Mouse (Mus musculus): ENCODE measurements around the gene Prx. TPM values are rescaled to one million over a fixed set of nuclear protein-coding genes. Genes with fewer than 3 reads are reported as not detected.
"Not testable (repeated sequence)": the region's sequence is repeated elsewhere in the genome, so short reads cannot be mapped to it uniquely, and the experiment has no call there.

The Prx gene
- polyA plus RNA-seq, 1 experiment from 2014 or later: 1.5 TPM

DNA sequence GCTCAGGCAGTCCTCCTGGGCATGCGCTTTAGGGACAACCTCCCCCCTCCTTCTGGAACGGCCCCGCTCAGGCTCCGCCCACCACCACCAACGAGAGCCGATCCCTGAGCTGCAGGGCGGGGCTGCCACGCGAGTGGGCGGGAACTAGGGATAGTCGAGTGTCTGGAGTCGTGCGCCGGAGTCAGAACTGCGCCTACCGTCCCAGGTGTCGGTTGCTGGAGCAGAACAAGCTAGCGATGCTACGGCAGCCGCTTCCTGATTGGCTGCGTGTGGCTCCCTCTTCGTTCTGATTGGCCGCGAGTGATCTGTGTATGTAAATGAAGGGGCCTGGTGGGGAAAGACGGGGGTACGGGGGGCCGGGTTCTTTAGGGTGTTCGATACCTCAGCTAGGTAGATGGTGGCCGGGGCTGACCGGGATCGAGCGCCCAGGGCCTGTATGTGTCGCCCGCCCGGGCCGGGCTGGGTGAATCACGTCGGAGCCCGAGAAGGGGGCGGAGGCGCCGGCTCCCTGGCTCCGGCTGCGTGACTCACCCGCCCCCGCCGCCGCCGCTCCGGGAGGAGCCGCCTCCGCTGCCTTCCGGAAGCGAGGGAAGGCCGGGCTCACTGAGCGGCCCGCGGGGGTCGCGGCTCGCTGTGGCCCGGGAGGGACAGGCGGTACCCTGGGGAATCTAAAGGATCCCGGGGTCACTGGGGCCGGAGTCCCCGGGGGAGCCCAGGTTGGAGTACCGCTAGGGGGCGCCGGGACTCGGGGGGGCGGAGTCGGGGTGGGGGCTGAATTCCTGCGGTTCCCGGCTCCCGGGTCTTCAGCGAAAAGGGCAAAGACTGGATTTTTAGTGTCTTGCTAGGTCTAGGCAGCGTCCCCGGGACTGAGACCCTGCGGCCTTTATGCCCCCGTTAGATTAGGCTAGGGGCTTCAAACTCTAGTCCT is 12.1 kb upstream of the Prx start, which contains the start of gene Sertad1:
Gene Sertad1 (plus strand): TSS at position 141 of the 928 bp plus-strand sequence.
- H3K27me3 ChIP-seq: peaks cover 9% of the 10 kb centered on the region; the same call in 1 of the 2 replicates
- H3K9ac ChIP-seq: peak within 1 kb of the TSS; percentile 72
- H3K9me3 ChIP-seq (replicated peaks): no peaks in the 10 kb centered on the region
- under 1% methylated on average over 70 of the region's 80 CpGs for WGBS
- peak within 1 kb of the TSS; percentile 66 for H3K4me2 ChIP-seq
- ATAC-seq: peak; percentile 99
- H3K36me3 ChIP-seq (ENCODE audit: poor library complexity, severe bottlenecking): no peaks in the 10 kb centered on the region
- peak within 1 kb of the TSS; percentile 76 for H3K4me3 ChIP-seq
- peak within 1 kb of the TSS; percentile 85 for H3K27ac ChIP-seq
- peaks cover 18% of the 10 kb centered on the region; the same call in 1 of the 2 replicates for H3K4me1 ChIP-seq

DNA sequence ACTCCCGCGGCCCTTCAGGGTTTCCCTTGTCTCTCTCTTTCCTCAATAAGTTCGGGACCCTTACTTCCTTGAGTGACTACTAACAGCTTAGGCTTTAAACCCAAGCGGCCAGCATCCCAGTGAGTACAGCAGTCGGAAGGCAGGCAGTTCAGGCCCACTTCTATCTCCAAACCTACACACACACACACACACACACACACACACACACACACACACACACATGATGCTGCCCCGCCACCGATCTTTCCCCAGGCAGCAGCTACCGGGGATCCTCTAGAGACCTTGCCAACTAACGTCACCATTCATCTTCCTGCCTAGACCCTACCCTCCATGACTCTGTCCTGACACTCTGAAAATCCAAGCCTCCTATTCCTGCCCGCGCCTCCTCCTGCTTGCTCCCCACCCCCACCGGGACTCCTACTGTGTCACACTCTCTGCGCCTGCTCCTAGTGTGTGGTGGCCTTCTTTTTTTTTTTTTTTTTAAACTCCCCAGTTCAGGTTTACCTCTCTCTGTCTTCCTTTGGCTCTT is 11.3 kb upstream of the Prx start:
- peak overlapping the region; percentile 72 for H3K9ac ChIP-seq
- H3K27me3 ChIP-seq: peaks cover 9% of the 10 kb centered on the region; the same call in 1 of the 2 replicates
- peak overlapping the region; percentile 76 for H3K4me3 ChIP-seq
- H3K36me3 ChIP-seq (ENCODE audit: poor library complexity, severe bottlenecking): no peaks in the 10 kb centered on the region
- peaks cover 17% of the 10 kb centered on the region; the same call in 1 of the 2 replicates for H3K4me1 ChIP-seq
- no peak overlapping the region for H3K27ac ChIP-seq
- 3% methylated on average over 13 of the region's 13 CpGs for WGBS
- H3K9me3 ChIP-seq (replicated peaks): no peaks in the 10 kb centered on the region
- H3K4me2 ChIP-seq: peak overlapping the region; percentile 66
- no peak for ATAC-seq

DNA sequence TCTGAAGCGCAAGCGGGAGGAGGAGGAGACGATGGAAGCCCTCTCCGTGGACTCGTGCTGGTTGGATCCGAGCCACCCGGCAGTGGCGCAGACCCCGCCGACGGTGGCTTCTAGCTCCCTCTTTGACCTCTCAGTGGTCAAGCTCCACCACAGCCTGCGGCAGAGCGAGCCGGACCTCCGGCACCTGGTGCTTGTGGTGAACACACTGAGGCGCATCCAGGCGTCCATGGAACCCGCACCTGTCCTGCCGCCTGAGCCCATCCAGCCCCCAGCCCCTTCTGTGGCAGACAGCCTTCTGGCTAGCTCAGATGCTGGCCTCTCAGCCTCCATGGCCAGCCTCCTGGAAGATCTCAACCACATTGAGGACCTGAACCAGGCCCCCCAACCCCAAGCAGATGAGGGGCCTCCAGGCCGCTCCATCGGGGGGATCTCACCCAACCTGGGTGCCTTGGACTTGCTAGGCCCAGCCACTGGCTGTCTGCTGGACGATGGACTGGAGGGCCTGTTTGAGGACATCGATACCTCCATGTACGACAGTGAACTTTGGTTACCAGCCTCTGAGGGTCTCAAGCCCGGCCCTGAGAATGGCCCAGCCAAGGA is 9.8 kb upstream of the Prx start:
- peaks cover 17% of the 10 kb centered on the region; the same call in 1 of the 2 replicates for H3K4me1 ChIP-seq
- peaks cover 9% of the 10 kb centered on the region; the same call in 1 of the 2 replicates for H3K27me3 ChIP-seq
- H3K36me3 ChIP-seq (ENCODE audit: poor library complexity, severe bottlenecking): no peaks in the 10 kb centered on the region
- no peak overlapping the region for H3K4me2 ChIP-seq
- ATAC-seq: no peak
- 93% methylated on average over 25 of the region's 25 CpGs for WGBS
- H3K4me3 ChIP-seq: no peak overlapping the region
- no peaks in the 10 kb centered on the region for H3K9me3 ChIP-seq (replicated peaks)
- no peak overlapping the region; the same call in 1 of the 2 replicates for H3K27ac ChIP-seq
- no peak overlapping the region for H3K9ac ChIP-seq

DNA sequence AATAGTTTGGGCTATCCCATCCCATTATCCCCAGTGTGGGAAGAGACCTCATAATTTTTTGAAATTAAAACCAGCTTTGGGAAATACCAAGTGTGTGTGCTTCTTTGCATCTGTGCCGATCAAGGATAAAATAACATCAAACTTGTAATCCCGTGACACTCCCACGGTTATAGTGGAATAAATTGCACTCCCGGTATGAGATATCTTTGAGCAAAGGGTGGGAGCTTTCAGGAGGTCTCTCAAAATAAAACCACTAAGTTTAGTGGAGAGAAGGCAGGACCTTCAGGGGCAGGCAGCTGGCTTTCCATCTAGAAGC is 8.9 kb upstream of the Prx start:
- Histone ChIP-seq H3K27ac (peak overlapping the region; percentile 45; the same call in 1 of the 2 replicates), H3K36me3 (ENCODE audit: poor library complexity, severe bottlenecking) (no peaks in the 10 kb centered on the region), H3K4me1 (peaks cover 17% of the 10 kb centered on the region; the same call in 1 of the 2 replicates), H3K4me2 (peak overlapping the region; percentile 62), H3K9ac (peak overlapping the region; percentile 63), H3K9me3 (replicated peaks) (no peaks in the 10 kb centered on the region), H3K4me3 (peak overlapping the region; percentile 39), H3K27me3 (peaks cover 9% of the 10 kb centered on the region; the same call in 1 of the 2 replicates)
- 51% methylated on average over 4 of the region's 4 CpGs for WGBS
- no peak for ATAC-seq

DNA sequence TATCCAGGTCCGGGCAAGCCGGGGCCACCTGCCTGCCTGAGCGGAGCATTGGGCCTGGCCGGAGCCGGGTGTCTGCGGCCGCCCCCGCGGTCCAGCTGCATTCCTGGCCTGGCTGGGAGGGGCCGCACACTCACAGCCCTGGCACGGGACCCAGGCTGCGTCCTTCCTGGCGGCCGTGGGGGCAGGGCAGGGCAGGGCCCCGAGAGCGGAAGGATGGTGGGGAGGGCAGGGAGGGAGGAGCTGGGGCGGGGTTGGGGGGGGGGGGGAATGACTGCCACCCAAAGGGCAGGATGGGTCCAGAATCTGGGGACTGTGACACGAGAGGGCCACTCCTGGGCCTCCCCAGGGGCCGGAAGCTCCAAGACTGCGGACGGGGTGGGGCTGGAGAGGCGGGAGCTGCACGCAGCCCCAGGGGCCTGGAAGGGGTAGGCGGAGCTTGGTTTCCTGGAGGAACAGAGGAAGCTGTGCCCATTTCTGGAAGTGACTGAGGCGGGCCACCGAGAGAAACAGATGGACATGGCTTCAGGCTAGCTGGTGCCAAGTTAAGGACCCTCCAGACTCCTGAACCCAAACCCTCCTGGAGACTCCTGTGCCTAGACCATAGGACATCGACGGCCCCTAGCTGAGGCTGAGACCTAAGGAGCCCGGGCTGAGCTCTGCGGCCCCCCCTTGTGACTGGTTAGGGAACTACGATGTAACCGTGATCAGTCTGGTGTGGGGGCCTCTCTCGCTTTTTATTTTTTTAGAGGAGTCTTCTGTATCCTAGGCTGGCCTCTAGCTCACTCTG is 8.4 kb upstream of the Prx start:
- WGBS: 1% methylated on average over 29 of the region's 33 CpGs
- peak; percentile 19; the same call in 1 of the 2 replicates for ATAC-seq
- H3K4me1 ChIP-seq: peaks cover 17% of the 10 kb centered on the region; the same call in 1 of the 2 replicates

DNA sequence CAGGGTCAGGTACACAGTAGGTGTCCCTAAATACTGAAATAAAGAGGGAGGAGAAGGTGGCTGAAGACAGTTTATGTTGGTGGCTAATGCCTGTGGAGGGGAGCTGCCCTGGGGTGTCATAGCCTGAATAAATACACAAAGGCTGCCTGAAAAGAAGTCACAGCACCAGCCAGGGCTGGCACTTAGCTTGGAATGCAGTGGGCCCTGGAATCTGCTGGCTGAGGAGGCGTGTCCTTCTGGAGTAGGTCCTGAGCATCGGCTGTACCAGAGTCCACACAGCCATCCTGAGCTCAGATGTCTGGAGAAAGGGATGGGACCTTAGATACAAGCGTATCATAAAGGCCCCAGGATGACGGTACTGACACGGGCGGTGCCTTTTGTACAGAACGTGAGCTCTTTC is 7.3 kb upstream of the Prx start:
- Histone ChIP-seq H3K9me3 (replicated peaks) (no peaks in the 10 kb centered on the region), H3K9ac (no peak overlapping the region), H3K4me2 (no peak overlapping the region), H3K36me3 (ENCODE audit: poor library complexity, severe bottlenecking) (no peaks in the 10 kb centered on the region), H3K4me3 (no peak overlapping the region), H3K27ac (no peak overlapping the region), H3K4me1 (peaks cover 14% of the 10 kb centered on the region; the same call in 1 of the 2 replicates), H3K27me3 (peaks cover 9% of the 10 kb centered on the region; the same call in 1 of the 2 replicates)
- WGBS: 85% methylated on average over 7 of the region's 7 CpGs
- ATAC-seq: no peak

More for the DNA sequence above, 8.4 kb upstream of the Prx start:
- Histone ChIP-seq H3K4me2 (peak overlapping the region; percentile 62), H3K9me3 (replicated peaks) (no peaks in the 10 kb centered on the region), H3K36me3 (ENCODE audit: poor library complexity, severe bottlenecking) (no peaks in the 10 kb centered on the region), H3K4me3 (peak overlapping the region; percentile 39), H3K27ac (peak overlapping the region; percentile 45; the same call in 1 of the 2 replicates), H3K27me3 (peaks cover 9% of the 10 kb centered on the region; the same call in 1 of the 2 replicates), H3K9ac (peak overlapping the region; percentile 63)

DNA sequence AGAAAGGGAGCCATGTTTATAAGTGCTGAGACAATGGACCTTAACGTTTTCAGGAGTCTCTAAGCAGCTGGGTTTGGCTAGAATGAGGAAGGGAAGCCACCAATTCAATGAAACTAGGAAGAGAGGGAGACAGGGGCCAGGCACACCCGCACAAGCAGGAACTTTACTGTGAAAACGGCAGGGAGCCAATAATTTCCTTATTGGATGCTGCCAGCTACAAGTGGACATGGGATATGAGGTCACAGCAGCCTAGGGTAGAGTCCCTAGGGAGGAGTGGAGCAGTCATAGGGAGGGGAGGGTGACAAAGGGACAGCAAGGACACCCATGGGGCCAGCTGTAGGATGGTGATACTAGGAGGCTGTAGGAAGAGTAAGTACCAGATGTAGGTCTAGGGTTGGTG is 6.1 kb upstream of the Prx start:
- Histone ChIP-seq H3K4me2 (no peak overlapping the region), H3K4me3 (no peak overlapping the region), H3K27ac (no peak overlapping the region), H3K9ac (no peak overlapping the region), H3K4me1 (peaks cover 8% of the 10 kb centered on the region; the same call in 1 of the 2 replicates), H3K27me3 (peaks cover 9% of the 10 kb centered on the region; the same call in 1 of the 2 replicates), H3K36me3 (ENCODE audit: poor library complexity, severe bottlenecking) (no peaks in the 10 kb centered on the region), H3K9me3 (replicated peaks) (no peaks in the 10 kb centered on the region)
- WGBS: 86% methylated on average over 3 of the region's 3 CpGs
- no peak for ATAC-seq

DNA sequence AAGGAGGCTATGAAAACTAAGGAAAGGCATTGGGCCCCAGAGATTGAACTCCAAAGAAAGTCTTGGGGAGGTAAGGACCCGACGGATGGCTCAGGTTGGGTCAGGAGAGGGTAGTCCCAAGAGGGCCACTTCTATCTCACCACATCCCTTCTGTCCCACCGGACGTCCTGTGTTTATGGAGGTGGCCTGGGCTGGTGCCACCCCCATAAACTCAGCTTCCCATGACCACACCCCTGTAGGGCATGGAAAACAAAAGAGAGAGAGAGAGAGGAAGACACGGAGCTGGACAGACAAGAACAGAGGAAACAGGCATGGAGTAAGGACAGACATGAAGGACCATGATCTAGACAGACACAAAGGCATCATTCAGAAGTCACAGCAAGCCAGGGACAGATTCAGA is 5.7 kb upstream of the Prx start:
- Histone ChIP-seq H3K9ac (no peak overlapping the region), H3K36me3 (ENCODE audit: poor library complexity, severe bottlenecking) (no peaks in the 10 kb centered on the region), H3K27ac (no peak overlapping the region), H3K27me3 (peaks cover 9% of the 10 kb centered on the region; the same call in 1 of the 2 replicates), H3K4me2 (no peak overlapping the region), H3K9me3 (replicated peaks) (no peaks in the 10 kb centered on the region), H3K4me3 (no peak overlapping the region), H3K4me1 (peaks cover 4% of the 10 kb centered on the region; the same call in 1 of the 2 replicates)
- WGBS: 84% methylated on average over 5 of the region's 5 CpGs
- no peak for ATAC-seq

DNA sequence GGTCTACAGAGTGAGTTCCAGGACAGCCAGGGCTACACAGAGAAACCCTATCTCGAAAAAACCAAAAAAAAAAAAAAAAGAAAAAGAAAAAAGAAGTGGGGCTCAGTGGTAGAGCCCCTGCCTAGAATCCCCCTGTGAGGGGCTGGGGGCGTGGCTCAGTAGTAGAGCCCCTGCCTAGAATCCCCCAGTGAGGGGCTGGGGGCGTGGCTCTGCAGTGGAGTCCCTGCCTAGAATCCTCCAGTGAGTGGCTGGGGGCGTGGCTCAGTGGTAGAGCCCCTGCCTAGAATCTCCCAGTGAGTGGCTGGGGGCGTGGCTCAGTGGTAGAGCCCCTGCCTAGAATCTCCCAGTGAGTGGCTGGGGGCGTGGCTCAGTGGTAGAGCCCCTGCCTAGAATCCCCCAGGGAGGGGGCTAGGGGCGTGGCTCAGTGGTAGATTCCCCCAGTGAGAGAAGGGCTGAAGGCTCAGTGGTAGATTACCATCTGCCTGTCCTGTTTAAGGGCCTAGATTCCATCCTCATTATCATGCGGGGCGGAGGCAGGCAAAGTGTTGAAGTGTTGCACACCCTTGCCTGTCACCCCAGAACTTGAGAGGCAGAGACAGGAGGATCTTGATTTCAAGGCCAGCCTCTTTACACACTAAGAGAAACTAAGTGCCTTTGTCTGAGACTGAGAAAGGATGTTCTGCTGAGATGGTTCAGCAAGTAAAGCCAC is 4.3 kb upstream of the Prx start:
- not testable (repeated sequence) for H3K27me3 ChIP-seq; H3K27ac ChIP-seq; H3K36me3 ChIP-seq (ENCODE audit: poor library complexity, severe bottlenecking); H3K4me3 ChIP-seq; H3K4me1 ChIP-seq; ATAC-seq; H3K9ac ChIP-seq; H3K4me2 ChIP-seq; H3K9me3 ChIP-seq (replicated peaks)
- 93% methylated on average over 9 of the region's 9 CpGs for WGBS

DNA sequence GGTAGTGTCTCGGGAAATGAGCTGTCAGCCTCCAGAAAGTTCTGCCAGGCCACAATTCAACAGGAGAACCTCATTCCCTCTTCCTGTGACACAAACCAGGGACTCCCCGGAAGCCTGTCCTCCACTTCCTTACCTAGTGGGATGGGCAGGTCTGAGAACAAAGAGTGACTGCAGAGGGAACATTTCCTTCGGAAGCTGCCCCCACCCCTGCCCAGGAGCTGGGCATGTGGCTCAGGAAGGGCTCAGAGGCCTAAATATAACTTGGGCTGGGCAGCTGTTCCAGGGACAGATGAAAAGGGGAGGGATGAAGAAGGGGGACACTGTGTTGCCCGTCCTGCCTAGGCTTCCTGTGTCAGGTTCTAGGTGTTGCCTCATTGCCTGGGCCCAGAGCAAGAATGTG is 2.5 kb downstream of the Prx start:
- WGBS: 82% methylated on average over 4 of the region's 4 CpGs
- Histone ChIP-seq H3K4me2 (no peak overlapping the region), H3K4me1 (no peaks in the 10 kb centered on the region), H3K36me3 (ENCODE audit: poor library complexity, severe bottlenecking) (no peaks in the 10 kb centered on the region), H3K9ac (no peak overlapping the region), H3K27me3 (no peaks in the 10 kb centered on the region; the same call in 1 of the 2 replicates), H3K27ac (no peak overlapping the region), H3K9me3 (replicated peaks) (no peaks in the 10 kb centered on the region), H3K4me3 (no peak overlapping the region)
- ATAC-seq: no peak

Measured in forebrain, embryonic 13.5 days (tissue).